Mouse (Mus musculus) frontal cortex, adult 2 months (tissue): ENCODE measurements around the gene Scgb2b2. TPM values are rescaled to one million over a fixed set of nuclear protein-coding genes. Genes with fewer than 3 reads are reported as not detected.

Source experiments
- DNase-seq, 2 experiments: peaks; one replicate each; pipeline ENCODE4 v3.0.0; 2022; ENCODE audit warnings: low spot score in 1 of 2; ENCODE audit errors: extremely low spot score in 1 of 2
- polyA plus RNA-seq: library from polyadenylated mRNA; depleted of rRNA; stranded (reverse); fragments of >200 nt; gene quantifications from 2 replicates; pipeline ENCODE4 v1.2.3, GENCODE M21; 2012; rRNA removed

Gene Scgb2b2
- polyA plus RNA-seq, result not detected in 2 replicates

GRCm38 (mm10) chr7:31290208-31290607, at the start of gene Scgb2b2:
Gene Scgb2b2 (plus strand): TSS chr7:31290508.
- no peak for DNase-seq

GRCm38 (mm10) chr7:31291721-31292120, 1.4 kb downstream of the Scgb2b2 start, which contains the start of gene Scgb1b2:
Gene Scgb1b2 (minus strand): TSS chr7:31291821.
- DNase-seq, result no peak

Other genes starting within 250 kb of the Scgb2b2 start
- gene Fxyd5, start 248.0 kb upstream of the Scgb2b2 start, polyA plus RNA-seq, result 37.6 and 40.5 TPM in 2 replicates
- 188 and 275 TPM in 2 replicates for gene Fxyd7, start 239.0 kb upstream of the Scgb2b2 start, polyA plus RNA-seq
- 127 and 169 TPM in 2 replicates for gene Fxyd1, start 233.3 kb upstream of the Scgb2b2 start, polyA plus RNA-seq
- 28.1 and 31.7 TPM in 2 replicates for gene Lgi4, start 231.2 kb upstream of the Scgb2b2 start, polyA plus RNA-seq
- 1.8 and 2.6 TPM in 2 replicates for gene Fxyd3, start 213.8 kb upstream of the Scgb2b2 start, polyA plus RNA-seq
- 3.3 and 4.0 TPM in 2 replicates for gene Hpn, start 175.2 kb upstream of the Scgb2b2 start, polyA plus RNA-seq
- gene Scn1b, start 163.5 kb upstream of the Scgb2b2 start, polyA plus RNA-seq, result 627 and 752 TPM in 2 replicates
- 174 and 186 TPM in 2 replicates for gene Gramd1a, start 134.6 kb upstream of the Scgb2b2 start, polyA plus RNA-seq
- not detected in 2 replicates for gene Scgb1b2, start 1.3 kb downstream of the Scgb2b2 start, polyA plus RNA-seq
- gene Scgb2b3, start 71.6 kb downstream of the Scgb2b2 start, polyA plus RNA-seq, result not detected in 2 replicates
- gene Scgb1b3, start 85.1 kb downstream of the Scgb2b2 start, polyA plus RNA-seq, result not detected in 2 replicates